Mouse (Mus musculus) liver, embryonic 15.5 days (tissue): ENCODE measurements at regions not wholly inside any gene's neighbourhood (a gene's known extent, or its start where the extent isn't known, plus 50 kb on each side); places are given as distances from the start of the nearest gene placed in this dataset.

Source experiments
- ATAC-seq: fragments of 200-750 bp; cut with Nextera tagmentation; 2 replicates; pipeline ENCODE4 v1.8.0; 2017; ENCODE audit warnings: moderate number of reproducible peaks, mild to moderate bottlenecking, moderate library complexity; ENCODE audit not compliant: insufficient read depth
- H3K27ac ChIP-seq: fragments of 300-500 bp; sonication (generic); replicated peaks from 2 replicates; pipeline ENCODE4 v1.5.1; 2015; ENCODE audit warnings: mild to moderate bottlenecking, inconsistent platforms
- H3K27me3 ChIP-seq: fragments of 300-500 bp; sonication (generic); 2 replicates; pipeline ENCODE4 v1.6.1; 2015; ENCODE audit warnings: mild to moderate bottlenecking, inconsistent platforms
- H3K36me3 ChIP-seq: fragments of 300-500 bp; sonication (generic); replicated peaks from 2 replicates; pipeline ENCODE4 v1.6.1; 2015; ENCODE audit warnings: moderate library complexity, mild to moderate bottlenecking, inconsistent platforms
- H3K4me1 ChIP-seq: fragments of 300-500 bp; sonication (generic); replicated peaks from 2 replicates; pipeline ENCODE4 v1.6.1; 2015; ENCODE audit warnings: inconsistent platforms
- H3K4me2 ChIP-seq: fragments of 300-500 bp; sonication (generic); 2 replicates; pipeline ENCODE4 v1.6.1; 2015; ENCODE audit warnings: moderate library complexity, mild to moderate bottlenecking, inconsistent platforms
- H3K4me3 ChIP-seq: fragments of 300-500 bp; sonication (generic); replicated peaks from 2 replicates; pipeline ENCODE4 v1.5.1; 2015; ENCODE audit warnings: mild to moderate bottlenecking, inconsistent platforms
- H3K9ac ChIP-seq: fragments of 300-500 bp; sonication (generic); 2 replicates; pipeline ENCODE4 v1.6.1; 2015; ENCODE audit warnings: moderate library complexity, mild to moderate bottlenecking, inconsistent platforms
- H3K9me3 ChIP-seq: fragments of 300-500 bp; sonication (generic); replicated peaks from 2 replicates; pipeline ENCODE4 v1.6.1; 2016; ENCODE audit warnings: inconsistent platforms
- WGBS: fragments of 180-500 bp; shearing (Covaris S2); methylation state at CpG from one replicate; pipeline ENCODE4 v1.1.7; 2015; ENCODE audit warnings: mixed read lengths; ENCODE audit not compliant: insufficient replicate concordance; 5-methylcytosine and 5-hydroxymethylcytosine counted together

DNA sequence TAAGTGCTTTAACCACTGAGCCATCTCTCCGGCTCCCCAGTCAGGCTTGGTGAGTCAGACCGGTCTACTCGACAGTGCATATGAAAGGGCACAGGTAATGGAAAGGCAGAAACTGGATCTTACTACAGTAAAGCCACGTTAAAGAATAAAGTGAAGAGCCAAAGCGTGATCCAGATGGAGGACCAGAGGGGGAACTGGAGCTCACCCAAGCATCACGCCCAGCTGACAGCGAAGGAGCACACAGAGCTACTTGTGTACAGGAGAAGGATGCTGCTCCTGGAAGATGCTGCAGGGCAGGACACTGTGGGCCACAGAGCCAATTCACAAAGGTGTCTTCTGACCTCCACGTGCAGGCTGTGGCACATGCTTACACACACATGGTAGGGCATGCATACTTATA is 96.7 kb upstream of the Ppp1r26 start:
- Histone ChIP-seq H3K9ac (no peak overlapping the region), H3K36me3 (no peaks in the 10 kb centered on the region), H3K4me2 (no peak overlapping the region), H3K9me3 (no peaks in the 10 kb centered on the region), H3K4me3 (no peak overlapping the region), H3K27me3 (no peaks in the 10 kb centered on the region), H3K4me1 (no peaks in the 10 kb centered on the region), H3K27ac (no peak overlapping the region)
- WGBS, result 66% methylated on average over 8 of the region's 8 CpGs
- ATAC-seq, result no peak

DNA sequence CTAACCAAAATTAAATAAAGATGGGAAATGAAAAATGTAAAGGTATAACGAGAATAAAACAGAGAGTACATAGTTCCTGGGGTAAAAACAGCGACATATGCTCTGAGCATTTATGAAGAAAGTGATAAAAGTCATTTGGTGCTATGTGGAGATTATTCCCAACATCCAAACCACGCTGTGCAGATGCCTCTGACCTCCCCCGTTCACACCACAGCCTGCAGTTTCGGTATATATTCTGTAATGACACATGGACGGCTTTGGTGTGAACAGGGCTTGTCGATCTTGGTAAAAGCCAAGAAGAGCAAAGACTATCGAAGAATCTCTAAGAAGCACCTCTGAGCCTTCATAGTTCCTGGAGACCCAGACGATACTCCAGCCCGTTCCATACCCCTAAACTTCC is 95.2 kb upstream of the Ppp1r26 start:
- Histone ChIP-seq H3K9me3 (no peaks in the 10 kb centered on the region), H3K36me3 (no peaks in the 10 kb centered on the region), H3K27me3 (no peaks in the 10 kb centered on the region), H3K4me3 (no peak overlapping the region), H3K9ac (no peak overlapping the region), H3K27ac (no peak overlapping the region), H3K4me2 (no peak overlapping the region), H3K4me1 (no peaks in the 10 kb centered on the region)
- 67% methylated on average over 10 of the region's 10 CpGs for WGBS
- no peak for ATAC-seq

GRCm38 (mm10) chr2:28352903-28353302 is 93.7 kb upstream of the Ppp1r26 start:
- Histone ChIP-seq H3K4me2 (no peak overlapping the region), H3K27me3 (no peaks in the 10 kb centered on the region), H3K9me3 (no peaks in the 10 kb centered on the region), H3K9ac (no peak overlapping the region), H3K27ac (no peak overlapping the region), H3K4me1 (no peaks in the 10 kb centered on the region), H3K4me3 (no peak overlapping the region), H3K36me3 (no peaks in the 10 kb centered on the region)
- no peak for ATAC-seq
- 30% methylated on average over 1 of the region's 1 CpGs for WGBS

GRCm38 (mm10) chr2:28362199-28362598 is 84.4 kb upstream of the Ppp1r26 start:
- Histone ChIP-seq H3K36me3 (no peaks in the 10 kb centered on the region), H3K27me3 (no peaks in the 10 kb centered on the region), H3K9ac (no peak overlapping the region), H3K4me1 (no peaks in the 10 kb centered on the region), H3K4me2 (no peak overlapping the region), H3K9me3 (no peaks in the 10 kb centered on the region), H3K4me3 (no peak overlapping the region), H3K27ac (no peak overlapping the region)
- WGBS, result 46% methylated on average over 6 of the region's 6 CpGs
- ATAC-seq, result no peak

GRCm38 (mm10) chr2:28364623-28365022 is 82.0 kb upstream of the Ppp1r26 start:
- H3K27ac ChIP-seq, result no peak overlapping the region
- ATAC-seq, result no peak
- no peak overlapping the region for H3K9ac ChIP-seq
- H3K9me3 ChIP-seq, result no peaks in the 10 kb centered on the region
- no peak overlapping the region for H3K4me3 ChIP-seq
- no peaks in the 10 kb centered on the region for H3K36me3 ChIP-seq
- H3K27me3 ChIP-seq, result peaks cover 4% of the 10 kb centered on the region; the same call in 1 of the 2 replicates
- H3K4me2 ChIP-seq, result no peak overlapping the region
- H3K4me1 ChIP-seq, result no peaks in the 10 kb centered on the region
- WGBS, result 58% methylated on average over 3 of the region's 3 CpGs

- Histone ChIP-seq H3K4me2 (no peak overlapping the region), H3K36me3 (no peaks in the 10 kb centered on the region), H3K4me3 (no peak overlapping the region), H3K9me3 (no peaks in the 10 kb centered on the region), H3K4me1 (no peaks in the 10 kb centered on the region), H3K27ac (no peak overlapping the region), H3K27me3 (peaks cover 4% of the 10 kb centered on the region; the same call in 1 of the 2 replicates), H3K9ac (no peak overlapping the region)
- 59% methylated on average over 5 of the region's 5 CpGs for WGBS
- ATAC-seq, result no peak
Observed at GRCm38 (mm10) chr2:28365756-28366155, 80.8 kb upstream of the Ppp1r26 start.

- H3K27ac ChIP-seq, result no peak overlapping the region
- WGBS, result 5% methylated on average over 3 of the region's 3 CpGs
- ATAC-seq, result no peak
- no peaks in the 10 kb centered on the region for H3K36me3 ChIP-seq
- no peak overlapping the region for H3K9ac ChIP-seq
- H3K4me1 ChIP-seq, result peaks cover 25% of the 10 kb centered on the region
- H3K4me3 ChIP-seq, result no peak overlapping the region
- H3K9me3 ChIP-seq, result no peaks in the 10 kb centered on the region
- H3K4me2 ChIP-seq, result no peak overlapping the region
- peaks cover 2% of the 10 kb centered on the region for H3K27me3 ChIP-seq
Observed at GRCm38 (mm10) chr2:28374838-28375237, 71.8 kb upstream of the Ppp1r26 start.

GRCm38 (mm10) chr2:28377948-28378822 is 68.4 kb upstream of the Ppp1r26 start:
- 18% methylated on average over 9 of the region's 9 CpGs for WGBS
- no peak overlapping the region for H3K4me3 ChIP-seq
- peaks cover 25% of the 10 kb centered on the region for H3K4me1 ChIP-seq
- H3K36me3 ChIP-seq, result no peaks in the 10 kb centered on the region
- H3K9ac ChIP-seq, result no peak overlapping the region
- peak overlapping the region; percentile 59 for H3K27ac ChIP-seq
- H3K9me3 ChIP-seq, result no peaks in the 10 kb centered on the region
- H3K4me2 ChIP-seq, result peak overlapping the region; percentile 56
- peak; percentile 89 for ATAC-seq
- peaks cover 9% of the 10 kb centered on the region for H3K27me3 ChIP-seq

DNA sequence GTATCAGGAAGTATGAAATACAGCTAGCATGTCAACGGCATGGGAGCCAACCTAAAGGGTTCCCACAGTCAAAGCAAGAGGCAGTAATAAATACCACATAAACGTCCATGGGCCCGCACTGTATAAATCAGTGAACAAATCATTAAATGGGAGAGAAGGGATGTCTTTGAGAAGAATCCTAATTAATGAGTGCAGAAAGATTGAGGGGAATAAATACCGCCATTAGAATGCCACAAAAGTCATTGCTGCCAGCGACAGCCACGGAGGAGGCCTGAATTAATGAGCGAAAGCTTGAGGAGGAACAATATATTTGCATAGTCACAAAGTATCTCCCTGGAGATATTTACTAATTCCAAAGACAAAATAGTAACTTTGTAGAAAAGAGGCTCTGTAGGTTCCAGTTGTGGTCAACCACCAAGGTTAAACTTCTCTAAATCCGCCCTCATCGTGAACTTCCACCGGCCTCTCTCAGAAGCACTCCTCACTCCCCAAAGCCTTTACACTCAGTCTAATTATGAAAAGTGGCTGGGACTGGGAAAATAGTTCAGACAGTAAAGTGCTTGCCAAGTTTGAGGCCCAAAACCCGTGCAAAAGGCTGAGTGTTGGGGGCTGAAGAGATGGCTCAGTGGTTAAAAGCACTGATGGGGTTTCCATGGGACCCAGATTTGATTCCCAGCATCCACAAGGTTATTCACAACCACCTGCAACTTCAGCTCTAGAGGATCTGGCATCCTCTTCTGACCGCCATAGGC is 64.4 kb upstream of the Ppp1r26 start:
- H3K9me3 ChIP-seq, result no peaks in the 10 kb centered on the region
- H3K4me2 ChIP-seq, result no peak overlapping the region
- no peak overlapping the region for H3K9ac ChIP-seq
- H3K4me1 ChIP-seq, result peaks cover 23% of the 10 kb centered on the region
- 69% methylated on average over 12 of the region's 12 CpGs for WGBS
- no peak for ATAC-seq
- H3K27ac ChIP-seq, result no peak overlapping the region
- H3K4me3 ChIP-seq, result no peak overlapping the region
- H3K27me3 ChIP-seq, result peaks cover 15% of the 10 kb centered on the region
- no peaks in the 10 kb centered on the region for H3K36me3 ChIP-seq

- no peaks in the 10 kb centered on the region for H3K9me3 ChIP-seq
- no peaks in the 10 kb centered on the region for H3K36me3 ChIP-seq
- H3K27ac ChIP-seq, result no peak overlapping the region
- H3K4me2 ChIP-seq, result no peak overlapping the region
- 57% methylated on average over 8 of the region's 8 CpGs for WGBS
- no peak overlapping the region for H3K9ac ChIP-seq
- peaks cover 17% of the 10 kb centered on the region for H3K27me3 ChIP-seq
- no peak overlapping the region for H3K4me3 ChIP-seq
- ATAC-seq, result no peak
- H3K4me1 ChIP-seq, result no peaks in the 10 kb centered on the region
Observed at GRCm38 (mm10) chr2:28384875-28385274, 61.7 kb upstream of the Ppp1r26 start.

DNA sequence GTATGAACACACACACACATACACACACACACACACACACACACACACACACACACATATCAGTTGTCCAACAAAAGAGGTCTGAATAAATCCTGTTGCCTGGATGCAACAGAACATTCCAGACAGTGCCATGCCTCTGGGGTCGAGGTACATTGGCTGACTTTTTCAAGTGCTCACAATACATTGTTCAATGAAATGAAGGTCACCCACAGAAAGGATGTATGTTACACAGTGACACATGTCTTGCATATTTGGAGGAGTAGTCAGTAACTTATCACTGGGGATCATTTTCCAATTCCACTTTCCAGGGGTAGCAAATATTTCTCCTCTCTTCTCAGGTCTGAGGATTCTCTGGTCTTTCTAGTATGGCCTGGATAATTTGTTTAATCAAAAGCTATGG is 59.8 kb upstream of the Ppp1r26 start:
- no peak overlapping the region for H3K4me2 ChIP-seq
- H3K9me3 ChIP-seq, result no peaks in the 10 kb centered on the region
- WGBS, result 29% methylated on average over 1 of the region's 1 CpGs
- H3K27ac ChIP-seq, result no peak overlapping the region
- H3K4me1 ChIP-seq, result no peaks in the 10 kb centered on the region
- ATAC-seq, result no peak
- H3K27me3 ChIP-seq, result peaks cover 11% of the 10 kb centered on the region; the same call in 1 of the 2 replicates
- H3K4me3 ChIP-seq, result no peak overlapping the region
- no peak overlapping the region for H3K9ac ChIP-seq
- no peaks in the 10 kb centered on the region for H3K36me3 ChIP-seq
